ENCODE assay signal across 9 mouse cellular contexts in the genomic region with DNA sequence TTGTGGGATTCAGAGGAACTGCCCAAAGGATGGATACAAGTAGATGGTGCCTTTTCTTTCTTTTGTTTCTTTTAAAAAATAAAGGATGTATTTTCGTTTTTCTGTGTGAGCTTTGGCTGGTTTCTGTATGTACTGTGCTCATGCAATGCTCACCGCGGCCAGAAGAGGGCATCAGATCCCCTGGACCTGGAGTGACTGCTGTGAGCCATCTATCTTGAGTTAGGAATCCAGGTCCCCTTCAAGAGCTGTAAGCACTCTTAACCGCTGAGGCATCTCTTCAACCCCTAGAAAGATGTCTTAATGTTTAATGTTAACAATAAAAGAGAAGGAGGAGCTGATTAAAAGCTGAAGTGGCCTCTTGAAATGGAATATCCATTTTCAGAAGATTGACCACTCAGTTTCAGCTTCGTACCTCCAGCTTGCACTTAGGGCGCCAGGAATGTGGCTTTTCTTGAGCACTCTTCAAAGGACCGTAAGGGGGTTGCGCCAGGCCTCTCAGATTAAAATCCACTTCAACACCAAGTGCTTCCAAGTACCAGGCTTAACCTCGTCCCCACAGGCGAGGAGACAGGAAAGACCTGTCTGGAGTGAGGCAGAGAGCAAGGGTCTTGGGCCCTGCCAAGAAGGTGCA. TPM values are rescaled to one million over a fixed set of nuclear protein-coding genes. Genes with fewer than 3 reads are reported as not detected.
A peak's percentile ranks its signal among the peaks of the same experiment; 100 is the strongest.
DNase-seq lines count a peak whose midpoint lies in the region; ATAC-seq and TF ChIP-seq lines count a peak whose summit lies in the region.
"Had no signal": no experiment of that assay in that cellular context is flagged by ENCODE, and none has a peak within 500 bp of the region (broad histone marks: within the 10 kb centered on the region; RNA-seq: fewer than 3 reads in every experiment).

No protein-coding gene starts in this region.

- no peaks in the 10 kb centered on the region for H3K4me1 ChIP-seq in neural tube, embryonic 15.5 days
- no peaks in the 10 kb centered on the region for H3K4me1 ChIP-seq in liver, adult 2 months (ENCODE audit: control insufficient read depth, insufficient read depth, low read length)

- no peak overlapping the region for H3K9ac ChIP-seq in neural tube, embryonic 15.5 days (replicated peaks)
- H3K9ac ChIP-seq in liver, adult 2 months (ENCODE audit: low read depth, low read length) = no peak overlapping the region
- H3K9ac ChIP-seq: limb, embryonic 12.5 days had no signal

- H3K36me3 ChIP-seq in neural tube, embryonic 15.5 days = no peaks in the 10 kb centered on the region
- no peaks in the 10 kb centered on the region for H3K36me3 ChIP-seq in liver, adult 2 months (ENCODE audit: control insufficient read depth, insufficient read depth, low read length)
- H3K36me3 ChIP-seq: limb, embryonic 12.5 days had no signal

- no peak overlapping the region for H3K27ac ChIP-seq in neural tube, embryonic 15.5 days (replicated peaks)
- no peak overlapping the region for H3K27ac ChIP-seq in liver, adult 2 months (replicated peaks; ENCODE audit: insufficient read depth, low read depth, low read length)

- H3K9me3 ChIP-seq in neural tube, embryonic 15.5 days (replicated peaks) = no peaks in the 10 kb centered on the region
- H3K9me3 ChIP-seq: limb, embryonic 12.5 days had no signal

- 0 out of 2 replicates have a peak, but pooled peaks cover under 1% of the 10 kb centered on the region for H3K27me3 ChIP-seq in neural tube, embryonic 15.5 days (replicated peaks)
- H3K27me3 ChIP-seq in liver, adult 2 months (ENCODE audit: control insufficient read depth, insufficient read depth, low read length) = no peaks in the 10 kb centered on the region

- H3K4me2 ChIP-seq in neural tube, embryonic 15.5 days = no peak overlapping the region
- H3K4me2 ChIP-seq: limb, embryonic 12.5 days had no signal

- no peak for TF ChIP-seq POLR2A in liver, adult 2 months (IDR thresholded peaks at IDR 0.05; ENCODE audit: extremely low read depth, insufficient read depth, low read length)

- DNase-seq in neural tube, embryonic 10.5 days (ENCODE audit: extremely low spot score, low spot score) = peak; percentile 87
- DNase-seq in c-Kit-positive CD71-positive TER-119-positive erythroid progenitor cells, embryonic 14.5 days (ENCODE audit: low spot score) = peak; percentile 69
- peak; percentile 46 to 92 for DNase-seq in frontal cortex, adult 2 months (ENCODE audit: extremely low spot score in 1 of 2, low spot score in 1 of 2)
- peak; percentile 78 for DNase-seq in kidney, adult 9 months
- DNase-seq in liver, adult 2 months (ENCODE audit: extremely low read depth, low read depth, low spot score) = peak; percentile 29
- peak; percentile 74 for DNase-seq in ovary, postnatal 10 days (ENCODE audit: low spot score)
- peak; percentile 75 to 80 for DNase-seq in thymus, postnatal 36 days

- ATAC-seq in neural tube, embryonic 15.5 days (ENCODE audit: low FRiP score) = no peak

- TF ChIP-seq CTCF in liver, adult 2 months (IDR thresholded peaks at IDR 0.05; ENCODE audit: low read depth, low read length) = peak; percentile 91

- H3K4me3 ChIP-seq in neural tube, embryonic 15.5 days (replicated peaks) = no peak overlapping the region
- no peak overlapping the region for H3K4me3 ChIP-seq in liver, adult 2 months (ENCODE audit: insufficient read depth, low read depth, low read length)
- H3K4me3 ChIP-seq: limb, embryonic 12.5 days had no signal

- no peaks in the 10 kb centered on the region for H3K79me2 ChIP-seq in liver, adult 2 months (ENCODE audit: control insufficient read depth, insufficient read depth, low read length)

- 58% methylated on average over 10 of the region's 10 CpGs for WGBS in neural tube, embryonic 15.5 days
- WGBS in liver, adult 2 months = 52% methylated on average over 10 of the region's 10 CpGs

RNA-seq across cellular contexts. Expression of a gene that starts 5.9 kb away (rescaled TPM):
- 6.0 and 10.7 TPM in 2 replicates for polyA plus RNA-seq in neural tube, embryonic 15.5 days (2015; fragmentation: Nextera tagmentation; extraction: Ambion mirVana)
- polyA plus RNA-seq in frontal cortex, adult 2 months (2012; rRNA removed) = 2.5 and 3.4 TPM in 2 replicates
- total RNA-seq in liver, adult 2 months (2014; rRNA removed) = 2.1 and 2.6 TPM in 2 replicates
- 1.0 and 1.6 TPM in 2 replicates for polyA plus RNA-seq in liver, adult 2 months (2012; rRNA removed)

Comparison
In these comparisons a context has a peak if more than half of its experiments do, and no peak if none do; other contexts are left out.
1. DNase-seq: peak in every context shown above with its lines; median percentile 87 in neural tube, embryonic 10.5 days; 78 in kidney, adult 9 months; 78 in thymus, postnatal 36 days; 74 in ovary, postnatal 10 days; 69 in c-Kit-positive CD71-positive TER-119-positive erythroid progenitor cells, embryonic 14.5 days; 69 in frontal cortex, adult 2 months; 29 in liver, adult 2 months.